17 mouse cellular contexts compared by ENCODE assay signal in the genomic region with DNA sequence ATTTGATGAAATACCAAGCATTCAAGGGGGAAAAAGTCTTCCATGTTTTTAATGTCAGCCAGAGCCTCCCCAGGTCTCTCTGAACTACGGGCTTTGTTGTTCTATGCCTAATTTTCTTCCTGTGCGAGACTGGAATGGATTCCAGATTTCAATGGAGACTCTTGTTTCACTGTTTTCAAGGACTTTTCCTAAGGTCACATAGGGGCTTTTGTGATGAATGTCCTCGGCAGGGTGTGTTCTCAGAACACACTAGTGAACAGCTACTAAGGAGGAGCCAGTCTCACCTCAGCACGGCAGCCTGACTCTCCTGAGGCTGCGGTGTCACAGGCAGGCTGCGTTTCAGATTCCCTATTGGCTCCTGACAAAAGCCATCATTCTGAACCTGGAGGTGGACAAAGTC.
A peak's percentile ranks its signal among the peaks of the same experiment; 100 is the strongest.
DNase-seq lines count a peak whose midpoint lies in the region; ATAC-seq lines count a peak whose summit lies in the region.
"Had no signal": no experiment of that assay in that cellular context is flagged by ENCODE, and none has a peak within 500 bp of the region (broad histone marks: within the 10 kb centered on the region; RNA-seq: fewer than 3 reads in every experiment).

No protein-coding gene starts in this region.

- no peak for DNase-seq in forebrain, embryonic 10.5 days (ENCODE audit: extremely low spot score, low spot score)
- DNase-seq in ES-CJ7 (ENCODE audit: low read depth, low spot score) = peak; percentile 30
- DNase-seq in embryonic facial prominence, embryonic 11.5 days (ENCODE audit: low spot score) = peak; percentile 57
- no peak for DNase-seq in layer of hippocampus, adult 11-12 months (ENCODE audit: low spot score)
- no peak for DNase-seq in kidney, postnatal 36 days
- DNase-seq: adrenal gland, postnatal 10 days; cerebellum, adult 9-10 months; kidney, adult 2 months; kidney, postnatal 25 days; layer of hippocampus, postnatal 36 days; lung, adult 18-20 months; right cerebral cortex, adult 18-20 months had no signal

- H3K9ac ChIP-seq in forebrain, embryonic 16.5 days (replicated peaks; ENCODE audit: low read depth, low read length) = no peak overlapping the region
- no peak overlapping the region for H3K9ac ChIP-seq in embryonic facial prominence, embryonic 11.5 days (replicated peaks; ENCODE audit: low read length)
- H3K9ac ChIP-seq in limb, embryonic 12.5 days (replicated peaks) = no peak overlapping the region
- H3K9ac ChIP-seq in kidney, embryonic 15.5 days = no peak overlapping the region

- 49% methylated on average over 6 of the region's 6 CpGs for WGBS in forebrain, embryonic 10.5 days
- WGBS in forebrain, embryonic 16.5 days = 32% methylated on average over 6 of the region's 6 CpGs
- 17% methylated on average over 6 of the region's 6 CpGs for WGBS in embryonic facial prominence, embryonic 11.5 days
- WGBS in limb, embryonic 12.5 days = 32% methylated on average over 6 of the region's 6 CpGs
- 26% methylated on average over 6 of the region's 6 CpGs for WGBS in kidney, embryonic 15.5 days

- no peaks in the 10 kb centered on the region for H3K27me3 ChIP-seq in forebrain, embryonic 10.5 days (ENCODE audit: poor library complexity, severe bottlenecking)
- H3K27me3 ChIP-seq in forebrain, embryonic 16.5 days (replicated peaks; ENCODE audit: control insufficient read depth, insufficient read depth, low read length) = no peaks in the 10 kb centered on the region
- H3K27me3 ChIP-seq in embryonic facial prominence, embryonic 11.5 days (ENCODE audit: control insufficient read depth, insufficient read depth, low read length) = no peaks in the 10 kb centered on the region
- no peaks in the 10 kb centered on the region for H3K27me3 ChIP-seq in limb, embryonic 12.5 days
- H3K27me3 ChIP-seq in kidney, embryonic 15.5 days = peaks cover 49% of the 10 kb centered on the region

- no peaks in the 10 kb centered on the region for H3K9me3 ChIP-seq in forebrain, embryonic 10.5 days
- H3K9me3 ChIP-seq in forebrain, embryonic 16.5 days (ENCODE audit: control insufficient read depth, low read length) = no peaks in the 10 kb centered on the region
- no peaks in the 10 kb centered on the region for H3K9me3 ChIP-seq in embryonic facial prominence, embryonic 11.5 days (replicated peaks; ENCODE audit: control insufficient read depth, low read length)
- no peaks in the 10 kb centered on the region for H3K9me3 ChIP-seq in limb, embryonic 12.5 days
- H3K9me3 ChIP-seq in kidney, embryonic 15.5 days (replicated peaks) = no peaks in the 10 kb centered on the region
- H3K9me3 ChIP-seq: midbrain, embryonic 10.5 days had no signal

- peak overlapping the region; percentile 65 for H3K27ac ChIP-seq in forebrain, embryonic 10.5 days
- no peak overlapping the region for H3K27ac ChIP-seq in forebrain, embryonic 16.5 days (ENCODE audit: low read length)
- 0 out of 2 replicates have a peak overlapping the region, but pooled peaks have one; percentile 5 for H3K27ac ChIP-seq in embryonic facial prominence, embryonic 11.5 days (replicated peaks; ENCODE audit: low read depth, low read length)
- peak overlapping the region; percentile 74 for H3K27ac ChIP-seq in limb, embryonic 12.5 days
- H3K27ac ChIP-seq in kidney, embryonic 15.5 days = no peak overlapping the region
- H3K27ac ChIP-seq: midbrain, embryonic 10.5 days had no signal

- ATAC-seq in forebrain, embryonic 16.5 days = no peak
- ATAC-seq in embryonic facial prominence, embryonic 11.5 days (replicated peaks; ENCODE audit: insufficient number of reproducible peaks, low FRiP score, low TSS enrichment, low read depth) = no peak
- no peak for ATAC-seq in limb, embryonic 12.5 days (ENCODE audit: insufficient number of reproducible peaks, insufficient read depth, low FRiP score, low TSS enrichment, low read depth)
- ATAC-seq in kidney, embryonic 15.5 days (replicated peaks; ENCODE audit: low FRiP score) = no peak

- no peak overlapping the region for H3K4me2 ChIP-seq in forebrain, embryonic 16.5 days (ENCODE audit: low read length)
- H3K4me2 ChIP-seq in embryonic facial prominence, embryonic 11.5 days (ENCODE audit: low read depth, low read length) = no peak overlapping the region
- H3K4me2 ChIP-seq in limb, embryonic 12.5 days = peak overlapping the region; percentile 1; the same call in 1 of the 2 replicates
- no peak overlapping the region for H3K4me2 ChIP-seq in kidney, embryonic 15.5 days
- H3K4me2 ChIP-seq: heart, embryonic 11.5 days had no signal

- peaks cover 25% of the 10 kb centered on the region for H3K4me1 ChIP-seq in forebrain, embryonic 10.5 days
- H3K4me1 ChIP-seq in forebrain, embryonic 16.5 days (replicated peaks; ENCODE audit: control insufficient read depth, insufficient read depth, low read length) = peaks cover 8% of the 10 kb centered on the region
- H3K4me1 ChIP-seq in embryonic facial prominence, embryonic 11.5 days (ENCODE audit: control insufficient read depth, insufficient read depth, low read length) = no peaks in the 10 kb centered on the region
- H3K4me1 ChIP-seq in limb, embryonic 12.5 days (replicated peaks) = peaks cover 45% of the 10 kb centered on the region
- peaks cover 11% of the 10 kb centered on the region for H3K4me1 ChIP-seq in kidney, embryonic 15.5 days

- H3K4me3 ChIP-seq in forebrain, embryonic 10.5 days = no peak overlapping the region
- H3K4me3 ChIP-seq in forebrain, embryonic 16.5 days (replicated peaks; ENCODE audit: low read length) = no peak overlapping the region
- H3K4me3 ChIP-seq in embryonic facial prominence, embryonic 11.5 days (ENCODE audit: low read depth, low read length) = no peak overlapping the region
- no peak overlapping the region for H3K4me3 ChIP-seq in limb, embryonic 12.5 days (replicated peaks)
- no peak overlapping the region for H3K4me3 ChIP-seq in kidney, embryonic 15.5 days (replicated peaks)
- H3K4me3 ChIP-seq: midbrain, embryonic 10.5 days had no signal

- H3K36me3 ChIP-seq in forebrain, embryonic 10.5 days (replicated peaks) = peaks cover 12% of the 10 kb centered on the region
- H3K36me3 ChIP-seq in forebrain, embryonic 16.5 days (ENCODE audit: control insufficient read depth, insufficient read depth) = no peaks in the 10 kb centered on the region
- no peaks in the 10 kb centered on the region for H3K36me3 ChIP-seq in embryonic facial prominence, embryonic 11.5 days (replicated peaks; ENCODE audit: control insufficient read depth, insufficient read depth, low read depth, low read length)
- H3K36me3 ChIP-seq in limb, embryonic 12.5 days = peaks cover 28% of the 10 kb centered on the region
- 0 out of 2 replicates have a peak, but pooled peaks cover 2% of the 10 kb centered on the region for H3K36me3 ChIP-seq in kidney, embryonic 15.5 days
- H3K36me3 ChIP-seq: midbrain, embryonic 10.5 days had no signal

Comparison
In these comparisons a context has a peak if more than half of its experiments do, and no peak if none do; other contexts are left out.
1. H3K27ac ChIP-seq: peak in forebrain, embryonic 10.5 days (single experiment), embryonic facial prominence, embryonic 11.5 days (single experiment) and limb, embryonic 12.5 days (single experiment); none in forebrain, embryonic 16.5 days (single experiment) and kidney, embryonic 15.5 days (single experiment).
2. DNase-seq: peak in ES-CJ7 (single experiment) and embryonic facial prominence, embryonic 11.5 days (single experiment); none in forebrain, embryonic 10.5 days (single experiment), layer of hippocampus, adult 11-12 months (single experiment) and kidney, postnatal 36 days (0 of 2).